Comparison of ENCODE assay signal across 9 mouse cellular contexts in the genomic region with DNA sequence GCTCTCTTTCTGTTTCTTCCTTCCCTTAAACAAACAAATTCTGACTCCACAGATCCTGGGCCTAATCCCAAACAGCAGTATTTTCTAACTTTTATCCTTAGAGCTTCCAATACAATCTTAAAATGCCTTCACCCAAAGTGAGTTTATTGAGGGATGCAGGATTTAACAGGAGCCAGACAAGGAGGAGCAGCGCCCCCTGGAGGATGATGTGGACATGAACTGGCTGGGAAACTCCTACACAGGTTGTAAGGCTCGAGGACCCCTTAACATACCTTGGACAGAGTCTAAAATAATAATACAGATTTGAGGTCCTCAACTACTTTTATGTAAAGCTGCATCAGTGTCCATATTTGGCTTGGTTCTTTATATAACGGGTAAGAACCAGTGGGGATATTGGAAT. TPM values are rescaled to one million over a fixed set of nuclear protein-coding genes. Genes with fewer than 3 reads are reported as not detected.
DNase-seq lines count a peak whose midpoint lies in the region; ATAC-seq and TF ChIP-seq lines count a peak whose summit lies in the region.
"Had no signal": no experiment of that assay in that cellular context is flagged by ENCODE, and none has a peak within 500 bp of the region (broad histone marks: within the 10 kb centered on the region; RNA-seq: fewer than 3 reads in every experiment).

No protein-coding gene starts in this region.

- H3K9ac ChIP-seq in forebrain, postnatal 0 days = no peak overlapping the region
- H3K9ac ChIP-seq: midbrain, embryonic 12.5 days had no signal

- intact Hi-C loops in left cerebral cortex, postnatal 4 days (cut with DNase I) = loop anchor here (10.0 kb wide), 1 partner anchor 61 kb away; no protein-coding TSS in a partner anchor

- peak; percentile 40 to 81 for DNase-seq in layer of hippocampus, adult 18-20 months (ENCODE audit: low spot score in 2 of 2)
- no peak for DNase-seq in layer of hippocampus, adult 9-11 months
- peak; percentile 69 for DNase-seq in Muller cell, postnatal 12 days (ENCODE audit: inconsistent ontology term)
- peak; percentile 71 to 86 for DNase-seq in cerebellum, adult 18-20 months
- peak; percentile 84 for DNase-seq in forebrain, postnatal 0 days
- DNase-seq in left cerebral cortex, postnatal 4 days = peak; percentile 73
- DNase-seq in right cerebral cortex, postnatal 10 days (ENCODE audit: low spot score in 2 of 2) = peak; percentile 61 to 81
- no peak for DNase-seq in yolk sac, embryonic 10.5 days (ENCODE audit: low spot score)

- no peak overlapping the region for H3K4me3 ChIP-seq in forebrain, postnatal 0 days (ENCODE audit: low read depth, low read length)
- H3K4me3 ChIP-seq: midbrain, embryonic 12.5 days had no signal

- WGBS in forebrain, postnatal 0 days = 9% methylated on average over 3 of the region's 3 CpGs

- H3K4me1 ChIP-seq in forebrain, postnatal 0 days (ENCODE audit: insufficient read depth) = no peaks in the 10 kb centered on the region
- H3K4me1 ChIP-seq: midbrain, embryonic 12.5 days had no signal

- H3K27me3 ChIP-seq in forebrain, postnatal 0 days (ENCODE audit: insufficient read depth, low read length) = no peaks in the 10 kb centered on the region
- H3K27me3 ChIP-seq: midbrain, embryonic 12.5 days had no signal

- no peaks in the 10 kb centered on the region for H3K36me3 ChIP-seq in forebrain, postnatal 0 days (ENCODE audit: insufficient read depth)
- H3K36me3 ChIP-seq: midbrain, embryonic 12.5 days had no signal

- H3K9me3 ChIP-seq in forebrain, postnatal 0 days (ENCODE audit: low read length) = no peaks in the 10 kb centered on the region
- H3K9me3 ChIP-seq: midbrain, embryonic 12.5 days had no signal

- no peak overlapping the region for H3K4me2 ChIP-seq in forebrain, postnatal 0 days (ENCODE audit: low read depth)
- H3K4me2 ChIP-seq: midbrain, embryonic 12.5 days had no signal

- TF ChIP-seq CTCF in forebrain, postnatal 0 days (IDR thresholded peaks at IDR 0.05; ENCODE audit: low read depth) = peak; percentile 89

- ATAC-seq in forebrain, postnatal 0 days = peak; percentile 59; the same call in 1 of the 2 replicates

- no peak overlapping the region for H3K27ac ChIP-seq in forebrain, postnatal 0 days (ENCODE audit: low read depth, low read length)
- H3K27ac ChIP-seq: midbrain, embryonic 12.5 days had no signal

RNA-seq across cellular contexts. Expression of gene Lonrf2, which starts 19.7 kb away (rescaled TPM):
- total RNA-seq in layer of hippocampus, adult 18-20 months (2021) = 100 to 1,000 TPM; 106 to 110 TPM
- total RNA-seq in forebrain, postnatal 0 days (2014; rRNA removed) = 103 and 143 TPM in 2 replicates
- polyA plus RNA-seq in forebrain, postnatal 0 days (2015; fragmentation: Nextera tagmentation; extraction: Ambion mirVana) = 13.8 and 21.9 TPM in 2 replicates
- 100 to 1,000 TPM; 140 to 147 TPM for total RNA-seq in left cerebral cortex, postnatal 4 days (2021)

RNA-seq across cellular contexts. Expression of gene Chst10, which starts 41.8 kb away (rescaled TPM):
- total RNA-seq in layer of hippocampus, adult 18-20 months (2021) = 10 to 100 TPM; 49.6 to 53.3 TPM
- 79.3 and 85.2 TPM in 2 replicates for total RNA-seq in forebrain, postnatal 0 days (2014; rRNA removed)
- 60.1 and 71.7 TPM in 2 replicates for polyA plus RNA-seq in forebrain, postnatal 0 days (2015; fragmentation: Nextera tagmentation; extraction: Ambion mirVana)
- total RNA-seq in left cerebral cortex, postnatal 4 days (2021) = 10 to 100 TPM; 67.4 to 68.4 TPM

Comparison
In these comparisons a context has a peak if more than half of its experiments do, and no peak if none do; other contexts are left out.
1. DNase-seq: peak in layer of hippocampus, adult 18-20 months (2 of 2), Muller cell, postnatal 12 days (single experiment), cerebellum, adult 18-20 months (2 of 2), forebrain, postnatal 0 days (single experiment), left cerebral cortex, postnatal 4 days (single experiment) and right cerebral cortex, postnatal 10 days (2 of 2); none in layer of hippocampus, adult 9-11 months (single experiment) and yolk sac, embryonic 10.5 days (single experiment).